Mouse (Mus musculus) heart, adult 11 months (tissue): ENCODE measurements at regions not wholly inside any gene's neighbourhood (a gene's known extent, or its start where the extent isn't known, plus 50 kb on each side); places are given as distances from the start of the nearest gene placed in this dataset.

ENCODE experiments used
- DNase-seq: peaks from one replicate; pipeline ENCODE4 v3.0.0; 2022

GRCm38 (mm10) chr1:52397460-52397859 lies 103.0 kb downstream of the Nab1 start:
- DNase-seq: no peak

- DNase-seq: no peak
These were observed 107.5 kb downstream of the Nab1 start for GRCm38 (mm10) chr1:52392933-52393332.

- peak; percentile 9 for DNase-seq
These were observed 111.6 kb downstream of the Nab1 start for GRCm38 (mm10) chr1:52388836-52389235.

GRCm38 (mm10) chr1:52388118-52388517 lies 112.4 kb downstream of the Nab1 start:
- DNase-seq: peak; percentile 56

GRCm38 (mm10) chr1:52387062-52387461 lies 113.4 kb downstream of the Nab1 start:
- peak; percentile 72 for DNase-seq

- DNase-seq: no peak
These were observed 125.2 kb downstream of the Nab1 start for GRCm38 (mm10) chr1:52375320-52375719.

GRCm38 (mm10) chr1:52374666-52375065 lies 125.8 kb downstream of the Nab1 start:
- DNase-seq: no peak

GRCm38 (mm10) chr1:52373817-52374216 lies 126.7 kb downstream of the Nab1 start:
- peak; percentile 21 for DNase-seq

- no peak for DNase-seq
These were observed 133.4 kb upstream of the Gls start for GRCm38 (mm10) chr1:52366386-52366785.

- DNase-seq: no peak
These were observed 130.6 kb upstream of the Gls start for GRCm38 (mm10) chr1:52363625-52364024.

GRCm38 (mm10) chr1:52362976-52363375 lies 129.9 kb upstream of the Gls start:
- no peak for DNase-seq

GRCm38 (mm10) chr1:52354041-52354582 lies 121.1 kb upstream of the Gls start:
- peak; percentile 93 for DNase-seq

GRCm38 (mm10) chr1:52342127-52342526 lies 109.1 kb upstream of the Gls start:
- DNase-seq: peak; percentile 83

- no peak for DNase-seq
These were observed 105.7 kb upstream of the Gls start for GRCm38 (mm10) chr1:52338704-52339103.

- DNase-seq: no peak
These were observed 105.2 kb upstream of the Gls start for GRCm38 (mm10) chr1:52338243-52338642.

GRCm38 (mm10) chr1:52336696-52337095 lies 103.7 kb upstream of the Gls start:
- no peak for DNase-seq

GRCm38 (mm10) chr1:52332013-52332412 lies 99.0 kb upstream of the Gls start:
- peak; percentile 70 for DNase-seq

- peak; percentile 93 for DNase-seq
These were observed 98.4 kb upstream of the Gls start for GRCm38 (mm10) chr1:52331442-52331841.

GRCm38 (mm10) chr1:52330496-52330895 lies 97.5 kb upstream of the Gls start:
- DNase-seq: peak; percentile 54

GRCm38 (mm10) chr1:52328507-52328906 lies 95.5 kb upstream of the Gls start:
- peak; percentile 16 for DNase-seq

GRCm38 (mm10) chr1:52324356-52324755 lies 91.3 kb upstream of the Gls start:
- peak; percentile 16 for DNase-seq

- no peak for DNase-seq
These were observed 79.1 kb upstream of the Gls start for GRCm38 (mm10) chr1:52312076-52312633.

- peak; percentile 88 for DNase-seq
These were observed 73.9 kb upstream of the Gls start for GRCm38 (mm10) chr1:52306892-52307291.

GRCm38 (mm10) chr1:52305679-52306632 lies 72.9 kb upstream of the Gls start:
- DNase-seq: peak; percentile 25
